Mouse (Mus musculus): ENCODE data around the gene Xdh. TPM values are rescaled to one million over a fixed set of nuclear protein-coding genes. Genes with fewer than 3 reads are reported as not detected.

The Xdh gene
- polyA plus RNA-seq, 1 experiment from 2014 or later: 0.97 TPM

GRCm38 (mm10) chr17:73948801-73949200, 1.2 kb downstream of the Xdh start:
- WGBS: 65% methylated on average over 2 of the region's 2 CpGs
- Histone ChIP-seq H3K9ac (ENCODE audit: low read depth, low read length) (no peak overlapping the region), H3K4me1 (ENCODE audit: control insufficient read depth, insufficient read depth, low read length) (no peaks in the 10 kb centered on the region; the same call in 1 of the 2 replicates), H3K36me3 (ENCODE audit: control insufficient read depth, insufficient read depth, low read length) (no peaks in the 10 kb centered on the region), H3K27me3 (ENCODE audit: control insufficient read depth, insufficient read depth, low read length) (no peaks in the 10 kb centered on the region), H3K9me3 (ENCODE audit: control insufficient read depth, low read length) (no peaks in the 10 kb centered on the region), H3K4me2 (replicated peaks; ENCODE audit: low read depth, low read length) (no peak overlapping the region), H3K4me3 (ENCODE audit: low read length) (no peak overlapping the region), H3K27ac (ENCODE audit: low read depth, low read length) (no peak overlapping the region)
- ATAC-seq (ENCODE audit: low FRiP score, low TSS enrichment): no peak

GRCm38 (mm10) chr17:73948039-73948438, 2.0 kb downstream of the Xdh start:
- ATAC-seq (ENCODE audit: low FRiP score, low TSS enrichment): no peak
- WGBS: 85% methylated on average over 3 of the region's 3 CpGs
- Histone ChIP-seq H3K4me2 (replicated peaks; ENCODE audit: low read depth, low read length) (no peak overlapping the region), H3K9me3 (ENCODE audit: control insufficient read depth, low read length) (no peaks in the 10 kb centered on the region), H3K9ac (ENCODE audit: low read depth, low read length) (no peak overlapping the region), H3K4me1 (ENCODE audit: control insufficient read depth, insufficient read depth, low read length) (no peaks in the 10 kb centered on the region; the same call in 1 of the 2 replicates), H3K27ac (ENCODE audit: low read depth, low read length) (no peak overlapping the region), H3K36me3 (ENCODE audit: control insufficient read depth, insufficient read depth, low read length) (no peaks in the 10 kb centered on the region), H3K4me3 (ENCODE audit: low read length) (no peak overlapping the region), H3K27me3 (ENCODE audit: control insufficient read depth, insufficient read depth, low read length) (no peaks in the 10 kb centered on the region)

GRCm38 (mm10) chr17:73946856-73947255, 3.1 kb downstream of the Xdh start:
- no peak for ATAC-seq (ENCODE audit: low FRiP score, low TSS enrichment)
- no peaks in the 10 kb centered on the region; the same call in 1 of the 2 replicates for H3K4me1 ChIP-seq (ENCODE audit: control insufficient read depth, insufficient read depth, low read length)
- no peaks in the 10 kb centered on the region for H3K27me3 ChIP-seq (ENCODE audit: control insufficient read depth, insufficient read depth, low read length)
- H3K27ac ChIP-seq (ENCODE audit: low read depth, low read length): no peak overlapping the region
- no peak overlapping the region for H3K9ac ChIP-seq (ENCODE audit: low read depth, low read length)
- H3K9me3 ChIP-seq (ENCODE audit: control insufficient read depth, low read length): no peaks in the 10 kb centered on the region
- 73% methylated on average over 5 of the region's 5 CpGs for WGBS
- no peak overlapping the region for H3K4me2 ChIP-seq (replicated peaks; ENCODE audit: low read depth, low read length)
- no peaks in the 10 kb centered on the region for H3K36me3 ChIP-seq (ENCODE audit: control insufficient read depth, insufficient read depth, low read length)
- no peak overlapping the region for H3K4me3 ChIP-seq (ENCODE audit: low read length)

- Histone ChIP-seq H3K27me3 (ENCODE audit: control insufficient read depth, insufficient read depth, low read length) (no peaks in the 10 kb centered on the region), H3K4me3 (ENCODE audit: low read length) (no peak overlapping the region), H3K4me2 (replicated peaks; ENCODE audit: low read depth, low read length) (no peak overlapping the region), H3K9me3 (ENCODE audit: control insufficient read depth, low read length) (no peaks in the 10 kb centered on the region), H3K9ac (ENCODE audit: low read depth, low read length) (no peak overlapping the region), H3K27ac (ENCODE audit: low read depth, low read length) (no peak overlapping the region), H3K4me1 (ENCODE audit: control insufficient read depth, insufficient read depth, low read length) (no peaks in the 10 kb centered on the region), H3K36me3 (ENCODE audit: control insufficient read depth, insufficient read depth, low read length) (no peaks in the 10 kb centered on the region)
- no peak for ATAC-seq (ENCODE audit: low FRiP score, low TSS enrichment)
- 69% methylated on average over 5 of the region's 5 CpGs for WGBS
Observed at GRCm38 (mm10) chr17:73944661-73945060, 5.3 kb downstream of the Xdh start.

GRCm38 (mm10) chr17:73942268-73942962, 7.6 kb downstream of the Xdh start:
- no peak overlapping the region for H3K27ac ChIP-seq (ENCODE audit: low read depth, low read length)
- H3K4me1 ChIP-seq (ENCODE audit: control insufficient read depth, insufficient read depth, low read length): no peaks in the 10 kb centered on the region
- H3K4me3 ChIP-seq (ENCODE audit: low read length): no peak overlapping the region
- H3K9ac ChIP-seq (ENCODE audit: low read depth, low read length): no peak overlapping the region
- H3K27me3 ChIP-seq (ENCODE audit: control insufficient read depth, insufficient read depth, low read length): no peaks in the 10 kb centered on the region
- no peaks in the 10 kb centered on the region for H3K36me3 ChIP-seq (ENCODE audit: control insufficient read depth, insufficient read depth, low read length)
- H3K9me3 ChIP-seq (ENCODE audit: control insufficient read depth, low read length): no peaks in the 10 kb centered on the region
- ATAC-seq (ENCODE audit: low FRiP score, low TSS enrichment): no peak
- H3K4me2 ChIP-seq (replicated peaks; ENCODE audit: low read depth, low read length): no peak overlapping the region
- 72% methylated on average over 3 of the region's 3 CpGs for WGBS

- ATAC-seq (ENCODE audit: low FRiP score, low TSS enrichment): no peak
Observed at GRCm38 (mm10) chr17:73941816-73942215, 8.2 kb downstream of the Xdh start.

GRCm38 (mm10) chr17:73937073-73937472, 12.9 kb downstream of the Xdh start:
- H3K4me2 ChIP-seq (replicated peaks; ENCODE audit: low read depth, low read length): no peak overlapping the region
- H3K4me3 ChIP-seq (ENCODE audit: low read length): no peak overlapping the region
- H3K9ac ChIP-seq (ENCODE audit: low read depth, low read length): no peak overlapping the region
- no peaks in the 10 kb centered on the region for H3K27me3 ChIP-seq (ENCODE audit: control insufficient read depth, insufficient read depth, low read length)
- 84% methylated on average over 7 of the region's 7 CpGs for WGBS
- H3K27ac ChIP-seq (ENCODE audit: low read depth, low read length): no peak overlapping the region
- no peaks in the 10 kb centered on the region for H3K36me3 ChIP-seq (ENCODE audit: control insufficient read depth, insufficient read depth, low read length)
- H3K4me1 ChIP-seq (ENCODE audit: control insufficient read depth, insufficient read depth, low read length): no peaks in the 10 kb centered on the region
- no peak for ATAC-seq (ENCODE audit: low FRiP score, low TSS enrichment)
- no peaks in the 10 kb centered on the region for H3K9me3 ChIP-seq (ENCODE audit: control insufficient read depth, low read length)

More at GRCm38 (mm10) chr17:73941816-73942215, 8.2 kb downstream of the Xdh start:
- Histone ChIP-seq H3K9me3 (ENCODE audit: control insufficient read depth, low read length) (no peaks in the 10 kb centered on the region), H3K4me3 (ENCODE audit: low read length) (no peak overlapping the region), H3K4me2 (replicated peaks; ENCODE audit: low read depth, low read length) (no peak overlapping the region), H3K4me1 (ENCODE audit: control insufficient read depth, insufficient read depth, low read length) (no peaks in the 10 kb centered on the region), H3K27ac (ENCODE audit: low read depth, low read length) (no peak overlapping the region), H3K36me3 (ENCODE audit: control insufficient read depth, insufficient read depth, low read length) (no peaks in the 10 kb centered on the region), H3K9ac (ENCODE audit: low read depth, low read length) (no peak overlapping the region), H3K27me3 (ENCODE audit: control insufficient read depth, insufficient read depth, low read length) (no peaks in the 10 kb centered on the region)
- WGBS: 80% methylated on average over 3 of the region's 3 CpGs

GRCm38 (mm10) chr17:73935163-73935562, 14.8 kb downstream of the Xdh start:
- no peak for ATAC-seq (ENCODE audit: low FRiP score, low TSS enrichment)
- Histone ChIP-seq H3K36me3 (ENCODE audit: control insufficient read depth, insufficient read depth, low read length) (no peaks in the 10 kb centered on the region), H3K27me3 (ENCODE audit: control insufficient read depth, insufficient read depth, low read length) (no peaks in the 10 kb centered on the region), H3K27ac (ENCODE audit: low read depth, low read length) (no peak overlapping the region), H3K4me1 (ENCODE audit: control insufficient read depth, insufficient read depth, low read length) (no peaks in the 10 kb centered on the region), H3K4me2 (replicated peaks; ENCODE audit: low read depth, low read length) (no peak overlapping the region), H3K4me3 (ENCODE audit: low read length) (no peak overlapping the region), H3K9ac (ENCODE audit: low read depth, low read length) (no peak overlapping the region), H3K9me3 (ENCODE audit: control insufficient read depth, low read length) (no peaks in the 10 kb centered on the region)
- 80% methylated on average over 4 of the region's 4 CpGs for WGBS

GRCm38 (mm10) chr17:73934281-73934680, 15.7 kb downstream of the Xdh start:
- Histone ChIP-seq H3K4me3 (ENCODE audit: low read length) (no peak overlapping the region), H3K9ac (ENCODE audit: low read depth, low read length) (no peak overlapping the region), H3K36me3 (ENCODE audit: control insufficient read depth, insufficient read depth, low read length) (no peaks in the 10 kb centered on the region), H3K4me1 (ENCODE audit: control insufficient read depth, insufficient read depth, low read length) (no peaks in the 10 kb centered on the region), H3K4me2 (replicated peaks; ENCODE audit: low read depth, low read length) (no peak overlapping the region), H3K9me3 (ENCODE audit: control insufficient read depth, low read length) (no peaks in the 10 kb centered on the region), H3K27ac (ENCODE audit: low read depth, low read length) (no peak overlapping the region), H3K27me3 (ENCODE audit: control insufficient read depth, insufficient read depth, low read length) (no peaks in the 10 kb centered on the region)
- WGBS: 79% methylated on average over 4 of the region's 4 CpGs
- ATAC-seq (ENCODE audit: low FRiP score, low TSS enrichment): no peak

Data from kidney, embryonic 14.5 days (tissue).